Mouse (Mus musculus): ENCODE measurements around the gene Adipor2. TPM values are rescaled to one million over a fixed set of nuclear protein-coding genes. Genes with fewer than 3 reads are reported as not detected.

Gene Adipor2
- 42.3 and 45.0 TPM in 2 replicates for polyA plus RNA-seq (2015; fragmentation: Nextera tagmentation; extraction: Ambion mirVana)

DNA sequence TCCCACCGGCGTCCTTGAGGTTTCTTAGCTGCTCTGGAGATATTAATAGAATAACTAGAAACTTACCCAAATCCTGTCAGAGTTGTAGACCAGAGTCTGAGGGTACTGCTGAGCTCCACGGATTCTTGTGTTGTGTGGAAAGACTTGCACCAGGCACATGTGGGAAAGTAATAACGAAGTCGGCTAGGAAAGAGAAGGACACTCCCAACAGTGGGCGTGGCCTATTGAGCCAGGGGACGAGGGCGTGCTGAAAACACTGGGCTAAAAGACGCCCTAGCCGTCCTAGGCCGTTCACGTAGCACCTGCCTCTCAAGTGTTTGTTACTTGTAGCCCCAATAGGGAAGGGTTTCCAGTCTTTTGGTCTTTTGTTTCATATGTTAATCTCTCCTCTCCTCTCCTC lies at the start of gene Adipor2:
Gene Adipor2 (minus strand): TSS at position 351 of the 400 bp plus-strand sequence.
- no peaks in the 10 kb centered on the region for H3K9me3 ChIP-seq (replicated peaks)
- no peaks in the 10 kb centered on the region for H3K27me3 ChIP-seq
- H3K36me3 ChIP-seq = no peaks in the 10 kb centered on the region
- no peak within 1 kb of the TSS for H3K9ac ChIP-seq
- peak within 1 kb of the TSS; percentile 21 for H3K4me3 ChIP-seq (replicated peaks)
- peaks cover 12% of the 10 kb centered on the region for H3K4me1 ChIP-seq
- peak within 1 kb of the TSS; percentile 49 for H3K4me2 ChIP-seq
- 0 out of 2 replicates have a peak within 1 kb of the TSS, but pooled peaks have one; percentile 70 for H3K27ac ChIP-seq
- 3% methylated on average over 12 of the region's 12 CpGs for WGBS
- peak; percentile 58; the same call in 1 of the 2 replicates for ATAC-seq (replicated peaks; ENCODE audit: low FRiP score)

DNA sequence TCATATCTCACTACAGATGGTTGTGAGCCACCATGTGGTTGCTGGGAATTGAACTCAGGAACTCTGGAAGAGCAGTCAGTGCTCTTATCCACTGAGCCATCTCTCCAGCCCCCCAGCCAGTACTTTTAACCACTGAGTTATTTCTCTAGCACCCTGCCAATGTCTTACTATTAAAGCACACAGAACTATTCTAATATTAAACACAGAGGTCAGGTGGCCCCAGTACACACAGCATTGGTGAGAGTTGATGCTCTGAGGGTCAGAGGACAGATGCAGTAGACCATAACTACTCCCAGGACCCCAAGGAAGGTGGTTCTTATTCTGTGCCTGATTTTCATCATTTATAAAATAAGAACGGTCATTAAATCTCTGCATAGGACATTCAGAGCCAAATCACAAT lies 48.7 kb upstream of the Adipor2 start:
- Histone ChIP-seq H3K9ac (no peak overlapping the region), H3K9me3 (replicated peaks) (no peaks in the 10 kb centered on the region), H3K4me1 (no peaks in the 10 kb centered on the region), H3K27ac (no peak overlapping the region), H3K27me3 (no peaks in the 10 kb centered on the region), H3K4me2 (no peak overlapping the region), H3K4me3 (replicated peaks) (no peak overlapping the region), H3K36me3 (no peaks in the 10 kb centered on the region)
- 95% methylated on average over 1 of the region's 1 CpGs for WGBS
- ATAC-seq (replicated peaks; ENCODE audit: low FRiP score) = no peak

DNA sequence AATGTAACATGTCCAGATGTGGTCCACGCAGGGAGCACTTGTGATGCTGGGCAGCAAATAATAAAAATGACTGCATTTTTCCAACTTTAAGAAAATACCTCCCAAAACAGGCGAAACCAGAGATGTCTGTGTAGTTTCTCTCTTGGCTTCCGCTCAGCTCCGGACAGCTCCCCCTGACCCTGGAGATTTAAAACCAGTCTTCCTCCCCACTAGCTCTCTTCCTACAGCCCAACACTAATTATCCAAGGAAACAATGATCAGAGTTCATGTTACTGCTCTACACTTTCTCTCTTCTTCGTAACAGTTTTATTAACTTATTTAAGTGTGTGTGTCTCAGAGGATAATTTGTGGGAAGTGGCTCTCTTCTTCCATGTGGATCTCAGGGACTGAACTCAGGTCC lies 42.9 kb upstream of the Adipor2 start:
- Histone ChIP-seq H3K4me3 (replicated peaks) (no peak overlapping the region), H3K4me1 (peaks cover 14% of the 10 kb centered on the region), H3K36me3 (no peaks in the 10 kb centered on the region), H3K27me3 (no peaks in the 10 kb centered on the region), H3K9me3 (replicated peaks) (no peaks in the 10 kb centered on the region), H3K27ac (peak overlapping the region; percentile 77), H3K4me2 (no peak overlapping the region), H3K9ac (no peak overlapping the region)
- ATAC-seq (replicated peaks; ENCODE audit: low FRiP score) = peak; percentile 47; the same call in 1 of the 2 replicates
- 36% methylated on average over 5 of the region's 5 CpGs for WGBS

DNA sequence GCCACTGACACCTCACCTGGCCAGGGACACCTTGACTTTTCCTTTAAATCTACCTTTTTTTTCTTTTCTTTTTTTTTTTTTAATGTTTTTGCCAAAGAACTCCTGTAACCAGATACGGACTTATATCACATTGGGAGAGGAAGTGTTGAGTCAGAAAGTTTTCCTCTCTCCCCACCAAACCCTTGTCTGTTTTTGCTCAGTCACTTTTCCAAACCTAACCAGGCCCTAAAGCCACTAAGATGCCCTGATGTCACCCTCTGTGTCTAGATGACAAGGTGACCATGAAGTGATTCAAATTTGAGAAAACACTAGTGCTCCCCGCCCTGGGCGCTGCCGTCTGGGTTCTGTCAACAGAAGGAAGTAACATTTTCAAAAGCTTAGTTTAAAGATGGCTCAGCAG lies 41.5 kb upstream of the Adipor2 start:
- H3K9me3 ChIP-seq (replicated peaks) = no peaks in the 10 kb centered on the region

DNA sequence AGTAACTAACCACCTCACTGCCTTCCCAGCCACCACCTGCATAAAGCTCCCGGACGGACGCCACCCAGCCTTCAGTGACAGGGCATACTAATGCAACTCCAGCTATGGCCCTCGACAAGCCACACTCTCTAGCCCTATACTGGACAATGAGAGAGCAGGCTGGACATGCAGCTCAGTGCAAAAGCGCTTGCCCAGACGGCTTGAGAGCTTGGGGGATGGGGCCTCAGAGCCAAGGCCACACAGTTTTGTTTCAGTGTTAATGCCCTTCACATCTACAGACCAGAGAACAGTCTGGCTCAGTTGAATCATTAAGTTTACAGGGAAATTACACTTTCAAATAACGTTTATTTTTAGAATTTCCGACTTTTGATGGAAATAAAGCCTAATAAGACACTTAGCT lies 40.7 kb upstream of the Adipor2 start:
- Histone ChIP-seq H3K4me2 (no peak overlapping the region), H3K27ac (no peak overlapping the region), H3K27me3 (no peaks in the 10 kb centered on the region), H3K36me3 (no peaks in the 10 kb centered on the region), H3K9me3 (replicated peaks) (no peaks in the 10 kb centered on the region), H3K4me1 (peaks cover 14% of the 10 kb centered on the region), H3K4me3 (replicated peaks) (no peak overlapping the region), H3K9ac (no peak overlapping the region)
- no peak for ATAC-seq (replicated peaks; ENCODE audit: low FRiP score)
- 64% methylated on average over 8 of the region's 8 CpGs for WGBS

More for the DNA sequence above, 41.5 kb upstream of the Adipor2 start:
- Histone ChIP-seq H3K4me2 (no peak overlapping the region), H3K9ac (no peak overlapping the region), H3K27ac (no peak overlapping the region), H3K4me1 (peaks cover 14% of the 10 kb centered on the region), H3K27me3 (no peaks in the 10 kb centered on the region), H3K4me3 (replicated peaks) (no peak overlapping the region), H3K36me3 (no peaks in the 10 kb centered on the region)
- ATAC-seq (replicated peaks; ENCODE audit: low FRiP score) = no peak
- 53% methylated on average over 4 of the region's 4 CpGs for WGBS

DNA sequence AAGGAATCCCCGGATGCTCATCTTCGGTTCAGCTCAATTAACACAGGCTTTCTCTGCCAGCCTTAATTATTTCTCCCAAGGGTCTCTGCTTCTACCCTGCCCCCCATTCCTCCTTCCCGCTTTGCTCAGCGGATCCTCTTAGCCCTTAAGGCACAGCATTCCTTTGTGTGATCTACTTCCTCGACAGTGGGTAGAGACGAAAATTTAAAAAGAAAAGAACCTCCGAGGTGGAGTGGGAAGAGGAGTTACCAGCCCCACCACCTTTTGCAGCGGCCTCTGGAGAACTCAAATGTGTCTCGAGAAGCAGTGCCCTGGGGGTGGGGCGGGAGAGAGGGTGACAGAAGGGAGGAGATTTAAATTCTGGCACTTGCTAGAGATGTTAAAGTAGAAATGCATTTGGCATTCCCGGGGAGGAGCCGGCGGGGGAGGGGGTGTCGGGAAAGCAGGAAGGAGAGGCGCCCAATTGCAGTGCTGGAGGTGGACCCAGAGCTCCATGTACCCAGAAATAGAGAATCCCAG lies 34.5 kb upstream of the Adipor2 start:
- Histone ChIP-seq H3K27ac (peak overlapping the region; percentile 84), H3K9me3 (replicated peaks) (no peaks in the 10 kb centered on the region), H3K9ac (peak overlapping the region; percentile 42), H3K36me3 (no peaks in the 10 kb centered on the region), H3K4me1 (peaks cover 42% of the 10 kb centered on the region), H3K4me3 (replicated peaks) (peak overlapping the region; percentile 44), H3K27me3 (peaks cover 22% of the 10 kb centered on the region; the same call in 1 of the 2 replicates), H3K4me2 (peak overlapping the region; percentile 74)
- peak; percentile 54 for ATAC-seq (replicated peaks; ENCODE audit: low FRiP score)
- under 1% methylated on average over 15 of the region's 15 CpGs for WGBS

DNA sequence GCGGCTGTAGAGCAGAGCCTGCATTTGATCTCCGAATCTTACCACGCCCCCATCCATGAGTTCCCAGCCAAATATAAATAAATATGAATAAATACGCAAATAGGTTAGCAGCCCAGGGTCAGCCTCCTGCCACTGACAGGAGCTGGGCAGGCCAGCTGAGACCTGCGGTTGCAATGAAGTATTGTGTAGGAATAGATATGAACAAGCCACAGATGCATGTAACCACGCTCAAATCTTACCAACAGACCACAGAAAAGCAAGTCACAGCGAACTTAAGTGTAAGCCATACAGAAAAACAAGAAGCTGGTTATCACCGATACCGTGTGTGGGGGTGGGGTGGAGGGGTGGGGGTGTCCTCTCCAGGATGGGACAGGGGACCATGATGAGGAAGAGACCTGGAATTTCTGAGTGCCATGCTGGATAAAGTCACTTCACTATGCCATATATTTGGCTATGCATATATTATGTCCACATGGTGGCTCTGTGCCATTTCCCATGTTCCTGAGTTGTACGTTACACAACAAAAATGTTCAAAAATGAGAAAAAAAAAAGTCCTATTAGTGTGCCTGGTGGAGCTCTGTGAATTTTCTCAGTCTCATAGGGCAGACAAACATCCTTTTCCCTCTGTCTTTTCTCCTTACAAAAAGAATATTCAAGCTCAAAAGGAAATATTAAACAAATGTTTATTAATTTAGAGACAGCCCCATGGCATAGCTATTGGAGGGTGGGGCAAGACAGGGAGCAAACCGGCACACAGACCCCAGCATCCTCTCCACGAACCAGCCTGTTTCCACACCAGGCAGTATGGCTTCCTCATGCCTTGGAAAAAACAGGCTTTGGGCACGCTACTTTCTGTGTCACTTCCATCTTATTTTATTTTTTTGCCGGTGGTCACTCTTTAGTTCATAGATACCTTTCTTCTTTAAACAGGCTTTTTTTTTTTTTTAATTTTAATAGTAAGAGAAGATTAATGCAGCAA lies 33.8 kb upstream of the Adipor2 start:
- no peak for ATAC-seq (replicated peaks; ENCODE audit: low FRiP score)
- 29% methylated on average over 14 of the region's 14 CpGs for WGBS
- H3K9ac ChIP-seq = no peak overlapping the region

DNA sequence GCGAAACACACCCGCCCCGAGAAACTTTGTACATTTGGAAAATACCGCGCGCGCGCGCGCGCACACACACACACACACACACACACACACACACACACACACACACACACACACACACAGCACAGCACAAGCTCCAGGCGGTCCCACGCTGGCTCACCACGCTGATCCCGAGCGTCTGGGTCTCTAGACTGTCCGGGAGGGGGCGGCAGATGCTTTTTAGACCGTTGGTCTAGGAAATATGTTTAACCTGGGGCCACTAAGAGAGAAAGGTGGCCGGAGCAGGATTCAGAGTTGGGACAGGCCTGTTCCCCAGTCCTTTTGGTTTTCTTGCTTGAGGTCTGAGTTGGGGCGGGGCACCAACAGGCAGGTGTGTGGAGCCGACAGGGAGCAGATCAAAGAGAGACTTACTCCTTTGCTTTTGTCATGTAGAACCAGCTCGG lies 31.6 kb upstream of the Adipor2 start:
- H3K9me3 ChIP-seq (replicated peaks) = no peaks in the 10 kb centered on the region
- no peak overlapping the region for H3K27ac ChIP-seq
- peak overlapping the region; percentile 76 for H3K4me2 ChIP-seq
- WGBS = 5% methylated on average over 15 of the region's 23 CpGs
- peak overlapping the region; percentile 43 for H3K4me3 ChIP-seq (replicated peaks)
- peak overlapping the region; percentile 39 for H3K9ac ChIP-seq
- peaks cover 22% of the 10 kb centered on the region; the same call in 1 of the 2 replicates for H3K27me3 ChIP-seq
- H3K36me3 ChIP-seq = no peaks in the 10 kb centered on the region
- ATAC-seq (replicated peaks; ENCODE audit: low FRiP score) = peak; percentile 61; the same call in 1 of the 2 replicates
- peaks cover 42% of the 10 kb centered on the region for H3K4me1 ChIP-seq

More for the DNA sequence above, 33.8 kb upstream of the Adipor2 start:
- Histone ChIP-seq H3K4me2 (peak overlapping the region; percentile 74), H3K27me3 (peaks cover 22% of the 10 kb centered on the region; the same call in 1 of the 2 replicates), H3K9me3 (replicated peaks) (no peaks in the 10 kb centered on the region), H3K4me1 (peaks cover 42% of the 10 kb centered on the region), H3K27ac (peak overlapping the region; percentile 84; the same call in 1 of the 2 replicates), H3K36me3 (no peaks in the 10 kb centered on the region), H3K4me3 (replicated peaks) (0 out of 2 replicates have a peak overlapping the region, but pooled peaks have one; percentile 44)

DNA sequence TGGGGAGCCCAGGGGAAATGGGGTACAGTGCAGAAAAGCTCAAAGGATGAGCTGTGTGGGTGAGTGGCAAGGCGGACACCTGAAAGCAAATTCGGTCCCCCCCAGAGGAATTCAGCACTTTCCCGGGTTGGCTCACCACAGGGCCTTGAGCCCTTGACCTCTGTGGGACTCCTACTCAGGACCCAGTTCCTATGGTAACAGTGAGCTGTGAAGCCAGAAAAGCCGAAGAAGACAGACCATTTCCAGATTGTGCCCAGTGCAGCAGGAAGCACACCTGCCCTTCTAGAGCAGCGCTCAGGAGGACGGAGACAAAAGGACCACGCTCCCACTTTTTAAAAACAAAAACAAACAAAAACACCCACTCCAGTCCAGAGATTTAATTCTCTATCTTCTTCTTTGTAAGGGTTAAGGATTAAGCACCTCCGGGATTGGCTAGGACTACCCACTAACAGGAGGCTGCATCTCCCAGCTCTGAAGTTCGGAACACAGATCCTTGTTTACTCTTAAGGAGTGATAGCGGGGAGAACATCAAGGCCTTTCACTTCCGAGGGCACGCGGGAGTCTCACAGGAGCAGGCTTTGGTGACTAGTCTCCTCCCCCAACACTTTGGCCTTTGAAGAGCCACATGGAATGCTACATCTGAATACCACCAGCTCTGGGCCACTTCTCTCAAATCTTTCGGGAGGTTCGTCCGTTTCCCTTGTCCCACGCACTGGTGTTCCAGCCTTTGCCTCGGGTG lies 31.0 kb upstream of the Adipor2 start:
- Histone ChIP-seq H3K4me1 (peaks cover 47% of the 10 kb centered on the region), H3K4me2 (peak overlapping the region; percentile 76), H3K36me3 (no peaks in the 10 kb centered on the region), H3K27me3 (peaks cover 22% of the 10 kb centered on the region; the same call in 1 of the 2 replicates), H3K9ac (peak overlapping the region; percentile 39), H3K9me3 (replicated peaks) (no peaks in the 10 kb centered on the region), H3K4me3 (replicated peaks) (peak overlapping the region; percentile 43), H3K27ac (no peak overlapping the region)
- peak; percentile 38; the same call in 1 of the 2 replicates for ATAC-seq (replicated peaks; ENCODE audit: low FRiP score)
- WGBS = 6% methylated on average over 18 of the region's 18 CpGs

DNA sequence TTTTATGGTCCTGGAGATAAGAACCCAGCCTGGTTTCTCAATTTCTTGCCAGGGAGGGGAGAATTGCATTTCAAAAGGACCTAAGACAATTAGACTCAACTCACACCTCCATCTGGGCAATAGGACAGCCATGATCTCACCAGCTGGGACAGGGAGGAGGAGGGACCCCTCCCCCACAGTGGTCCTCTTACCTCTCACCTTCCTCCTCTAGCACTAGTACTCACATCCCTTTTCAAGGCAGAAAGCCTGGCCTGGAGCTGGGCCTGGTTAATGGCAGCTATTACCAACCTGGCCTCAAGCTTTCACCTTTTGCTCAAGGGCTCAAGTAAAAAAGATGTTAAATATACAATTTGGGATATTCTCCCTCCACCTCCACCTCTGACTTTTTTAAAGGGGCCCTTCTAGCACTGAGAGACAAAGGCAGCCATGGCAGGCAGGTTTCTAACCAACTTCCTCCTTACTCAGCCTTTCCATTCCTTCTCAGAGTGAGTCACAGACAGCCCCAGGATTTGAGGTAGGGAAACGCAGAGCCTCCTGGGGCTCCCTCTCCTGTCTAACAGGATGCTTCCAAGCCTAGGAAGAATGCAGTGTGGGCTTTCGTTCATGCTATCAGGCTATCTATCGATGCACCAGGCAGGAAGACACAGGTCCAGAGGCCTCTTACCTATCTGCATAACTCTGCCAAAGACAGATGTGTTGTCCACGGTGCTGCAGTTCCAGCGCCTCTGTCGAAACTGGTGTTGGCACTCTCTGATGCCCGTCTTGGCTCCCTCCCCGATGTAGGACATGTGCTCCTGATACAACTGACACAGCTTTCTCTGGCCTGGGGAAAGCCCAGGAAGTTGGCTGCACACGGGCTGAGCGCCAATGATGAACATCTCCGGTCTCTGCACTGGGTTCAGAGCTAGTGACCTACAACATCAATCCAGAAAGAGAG lies 28.4 kb upstream of the Adipor2 start:
- Histone ChIP-seq H3K4me3 (replicated peaks) (no peak overlapping the region), H3K36me3 (no peaks in the 10 kb centered on the region), H3K4me2 (no peak overlapping the region), H3K9me3 (replicated peaks) (no peaks in the 10 kb centered on the region), H3K4me1 (peaks cover 25% of the 10 kb centered on the region), H3K27me3 (peaks cover 19% of the 10 kb centered on the region; the same call in 1 of the 2 replicates), H3K9ac (no peak overlapping the region), H3K27ac (no peak overlapping the region)
- no peak for ATAC-seq (replicated peaks; ENCODE audit: low FRiP score)
- WGBS = 57% methylated on average over 11 of the region's 11 CpGs

Measured in kidney, embryonic 15.5 days (tissue).